Mouse (Mus musculus) induced T-regulatory cell, adult 2 months (primary cell): ENCODE data around the gene Anxa6.

Source experiments
- DNase-seq: peaks from one replicate; pipeline ENCODE4 v3.0.0-alpha.2; 2012; ENCODE audit warnings: low read depth

Anxa6 gene

GRCm38 (mm10) chr11:54929744-54930143 is 103.5 kb downstream of the Anxa6 start:
- DNase-seq, result no peak

DNA sequence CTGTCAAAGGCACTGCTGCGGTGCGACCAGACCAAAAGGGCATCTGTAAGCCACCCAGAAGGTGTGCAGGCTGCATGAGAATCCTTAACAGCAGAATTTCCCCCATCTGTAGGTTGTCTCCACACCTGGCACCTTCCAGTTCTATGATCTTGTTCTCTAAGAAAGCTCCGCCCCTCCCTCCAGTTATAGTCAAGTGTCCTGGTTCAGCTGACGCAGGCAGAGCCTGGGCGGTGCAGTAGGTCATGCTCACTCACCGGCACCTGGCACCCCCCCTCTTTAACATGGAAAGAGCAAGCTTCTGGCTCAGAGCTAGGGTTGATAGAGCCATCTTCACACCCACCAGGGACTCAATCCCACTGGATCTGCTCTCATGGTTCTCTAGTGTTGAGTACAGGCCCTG is 104.0 kb downstream of the Anxa6 start:
- DNase-seq, result no peak
